Mouse (Mus musculus) bone marrow, adult 2 months (tissue): ENCODE data around the gene Gen1.

Experiments
- CTCF ChIP-seq: fragments of 200-500 bp; IDR thresholded peaks from 2 replicates; pipeline ENCODE4 v1.5.1; 2011; ENCODE audit warnings: low read length, control low read depth; ENCODE audit not compliant: control insufficient read depth, insufficient read depth
- POLR2A ChIP-seq: fragments of 200-500 bp; IDR thresholded peaks from 2 replicates; pipeline ENCODE4 v1.6.1; 2011; ENCODE audit warnings: low read depth, mild to moderate bottlenecking, control low read depth, low read length, borderline replicate concordance; ENCODE audit not compliant: control insufficient read depth

DNA sequence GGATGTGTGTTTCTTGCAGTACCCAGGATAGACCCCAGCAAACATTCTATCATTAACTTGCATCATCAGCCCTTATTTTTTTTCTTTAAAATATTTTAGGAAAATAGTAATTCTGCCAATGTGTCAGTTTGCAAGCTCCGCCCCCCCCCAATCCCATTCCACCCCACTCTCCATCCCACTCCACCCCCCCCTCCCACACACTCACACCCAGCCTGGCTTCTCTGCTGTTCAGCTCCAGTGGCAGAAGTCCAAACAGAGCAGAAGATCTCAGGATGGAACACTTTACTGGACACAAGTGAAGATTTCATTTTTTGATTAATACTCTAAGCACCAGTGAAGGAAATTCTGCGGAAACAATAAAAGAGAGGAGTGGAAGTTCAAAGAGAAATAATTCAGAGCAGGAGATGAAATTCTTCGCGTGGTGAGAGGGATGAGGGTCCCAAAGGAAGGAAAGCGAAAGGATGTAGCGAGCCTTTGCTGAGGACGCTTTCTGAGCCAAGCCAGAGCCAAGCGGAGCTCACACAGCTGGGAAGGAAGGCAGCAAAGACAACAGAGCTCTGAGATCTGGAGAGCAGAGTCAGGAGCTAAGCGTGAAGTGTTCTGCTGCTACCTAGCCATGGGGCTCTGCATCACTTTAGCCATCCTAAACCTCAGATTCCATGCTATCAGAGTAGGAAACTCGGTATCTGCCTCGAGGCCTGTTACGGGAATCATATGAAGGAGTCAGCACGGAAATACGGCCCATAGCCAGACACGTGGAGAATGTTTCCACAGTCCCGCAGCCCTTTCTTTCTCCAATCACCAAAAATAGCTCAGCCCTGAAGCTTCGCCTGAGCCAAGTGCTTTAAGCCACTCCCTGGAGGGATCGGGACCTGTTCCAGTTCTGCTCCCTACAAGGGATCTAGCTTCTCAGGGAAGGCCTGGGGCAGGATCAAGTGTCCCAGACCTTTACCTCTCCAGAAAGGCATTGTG, 61.6 kb downstream of the Gen1 start:
- TF ChIP-seq CTCF (no peak), POLR2A (no peak)
